Mouse (Mus musculus) adrenal gland, adult 8-10 months (tissue): ENCODE measurements around the gene Nfya. TPM values are rescaled to one million over a fixed set of nuclear protein-coding genes. Genes with fewer than 3 reads are reported as not detected.

ENCODE experiments used
- DNase-seq: peaks from one replicate; pipeline ENCODE4 v3.0.0; 2022
- total RNA-seq, 4 experiments: library from RNA; stranded (reverse); gene quantifications; 2 replicates each; pipeline ENCODE4 v1.2.4; 2022

Gene Nfya
- 10 to 100 TPM; 33.2 to 45.6 (median 40.9) TPM for total RNA-seq

- DNase-seq = peak; percentile 100
These were observed at the start of gene Nfya, which contains the start of gene Oard1 for GRCm38 (mm10) chr17:48409380-48410298. Gene Nfya (minus strand): TSS chr17:48409906. Gene Oard1 (plus strand): TSS chr17:48410014.

GRCm38 (mm10) chr17:48457971-48458653, 48.4 kb upstream of the Nfya start:
- no peak for DNase-seq

- no peak for DNase-seq
These were observed 46.2 kb upstream of the Nfya start for GRCm38 (mm10) chr17:48455955-48456354.

- DNase-seq = no peak
These were observed 45.0 kb upstream of the Nfya start, which contains the start of gene Unc5cl for GRCm38 (mm10) chr17:48454688-48455087. Gene Unc5cl (plus strand): TSS chr17:48454901.

GRCm38 (mm10) chr17:48454190-48454589, 44.5 kb upstream of the Nfya start:
- DNase-seq = no peak

- no peak for DNase-seq
These were observed 43.8 kb upstream of the Nfya start for GRCm38 (mm10) chr17:48453489-48453888.

GRCm38 (mm10) chr17:48451753-48452444, 42.2 kb upstream of the Nfya start:
- no peak for DNase-seq

- no peak for DNase-seq
These were observed 41.6 kb upstream of the Nfya start, which contains the start of gene Tspo2 for GRCm38 (mm10) chr17:48451353-48451675. Gene Tspo2 (minus strand): TSS chr17:48451522.

GRCm38 (mm10) chr17:48450666-48451352, 41.1 kb upstream of the Nfya start:
- no peak for DNase-seq

- DNase-seq = no peak
These were observed 38.0 kb upstream of the Nfya start for GRCm38 (mm10) chr17:48447675-48448074.

- DNase-seq = no peak
These were observed 33.9 kb upstream of the Nfya start for GRCm38 (mm10) chr17:48443542-48444145.

- DNase-seq = peak; percentile 17
These were observed 33.2 kb upstream of the Nfya start for GRCm38 (mm10) chr17:48442745-48443457.

GRCm38 (mm10) chr17:48437421-48437911, 27.8 kb upstream of the Nfya start:
- no peak for DNase-seq

- DNase-seq = no peak
These were observed 26.8 kb upstream of the Nfya start for GRCm38 (mm10) chr17:48436487-48436886.

GRCm38 (mm10) chr17:48434479-48434878, 24.8 kb upstream of the Nfya start:
- no peak for DNase-seq

GRCm38 (mm10) chr17:48433689-48434330, 24.1 kb upstream of the Nfya start:
- DNase-seq = no peak

- no peak for DNase-seq
These were observed 23.4 kb upstream of the Nfya start for GRCm38 (mm10) chr17:48433006-48433655.

GRCm38 (mm10) chr17:48432158-48432980, 22.7 kb upstream of the Nfya start, which contains the start of gene Apobec2:
Gene Apobec2 (minus strand): TSS chr17:48432930.
- no peak for DNase-seq

- DNase-seq = no peak
These were observed 21.3 kb upstream of the Nfya start for GRCm38 (mm10) chr17:48431054-48431453.
